Mouse (Mus musculus) olfactory bulb, adult 2 months (tissue): ENCODE results near the gene Ptpn1. TPM values are rescaled to one million over a fixed set of nuclear protein-coding genes. Genes with fewer than 3 reads are reported as not detected.

Experiments
- H3K27ac ChIP-seq: fragments of 200-500 bp; 2 replicates; pipeline ENCODE4 v1.5.1; 2012; ENCODE audit warnings: low read depth, low read length; ENCODE audit not compliant: insufficient read depth
- H3K4me1 ChIP-seq: fragments of 200-500 bp; 2 replicates; pipeline ENCODE4 v1.6.1; 2012; ENCODE audit warnings: low read length; ENCODE audit not compliant: control insufficient read depth, insufficient read depth
- H3K4me3 ChIP-seq: fragments of 200-500 bp; 2 replicates; pipeline ENCODE4 v1.5.1; 2012; ENCODE audit warnings: mild to moderate bottlenecking, low read depth, low read length, moderate library complexity; ENCODE audit not compliant: insufficient read depth
- CTCF ChIP-seq: fragments of 200-500 bp; IDR thresholded peaks from 2 replicates; pipeline ENCODE4 v1.5.1; 2012; ENCODE audit warnings: low read depth, mild to moderate bottlenecking, low read length, moderate library complexity; ENCODE audit not compliant: insufficient read depth
- POLR2A ChIP-seq: fragments of 200-500 bp; IDR thresholded peaks from 2 replicates; pipeline ENCODE4 v1.6.1; 2012; ENCODE audit warnings: mild to moderate bottlenecking, low read depth, low read length, moderate library complexity; ENCODE audit not compliant: insufficient read depth
- WGBS: fragments of 180-500 bp; shearing (Covaris S2); methylation state at CpG from one replicate; pipeline ENCODE4 v1.1.7; 2018; 5-methylcytosine and 5-hydroxymethylcytosine counted together
- polyA plus RNA-seq: library from polyadenylated mRNA; stranded (reverse); fragments of >200 nt; gene quantifications from 2 replicates; pipeline ENCODE4 v1.2.4, GENCODE M21; 2012; ENCODE audit warnings: low replicate concordance; ENCODE audit not compliant: missing spikeins, insufficient read depth, insufficient read length

The Ptpn1 gene
- polyA plus RNA-seq, 1 experiment = not detected

DNA sequence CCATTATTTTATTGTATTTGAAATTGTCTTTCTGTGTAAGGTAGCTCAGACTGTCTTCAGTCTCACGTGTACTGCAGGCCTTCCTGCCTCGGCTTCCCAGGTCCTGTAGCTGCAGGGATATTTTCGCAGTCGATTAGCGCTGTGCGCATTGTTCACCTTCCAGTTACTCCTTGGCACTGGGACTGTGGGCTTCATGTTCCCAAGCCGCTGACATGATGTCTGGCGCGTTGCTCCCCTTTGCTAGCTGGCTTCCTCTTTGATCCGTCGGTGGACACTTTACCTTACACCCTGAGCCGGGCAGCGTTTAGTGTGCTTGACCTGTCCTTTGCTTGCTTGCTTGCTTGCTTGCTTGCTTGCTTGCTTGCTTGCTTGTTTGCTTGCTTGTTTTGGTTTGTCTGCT lies 16.7 kb downstream of the Ptpn1 start:
- no peak for TF ChIP-seq POLR2A
- no peak for TF ChIP-seq CTCF
- peaks cover 65% of the 10 kb centered on the region for H3K4me1 ChIP-seq
- H3K27ac ChIP-seq = peak overlapping the region; percentile 24; the same call in 1 of the 2 replicates
- WGBS = 66% methylated on average over 13 of the region's 13 CpGs
- H3K4me3 ChIP-seq = no peak overlapping the region

DNA sequence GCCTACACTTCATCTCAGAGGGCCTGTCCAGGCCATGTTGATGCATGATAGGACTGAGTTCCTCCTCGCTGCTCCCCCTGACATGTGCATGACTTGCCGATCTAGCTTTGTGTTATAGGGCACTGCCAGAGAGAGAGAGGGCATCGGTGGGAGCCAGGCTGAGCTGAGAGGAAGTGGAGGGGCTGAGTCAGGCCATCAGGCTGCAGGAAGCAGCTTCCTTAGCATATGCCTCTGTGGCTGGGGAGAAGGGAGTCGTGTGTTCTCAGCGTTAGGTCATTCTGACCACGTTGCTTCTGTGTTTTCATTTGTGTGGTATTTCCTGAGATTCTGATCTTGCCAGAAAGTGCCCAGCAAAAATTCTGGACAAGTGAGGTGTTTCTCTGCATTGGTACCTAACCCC lies 17.4 kb downstream of the Ptpn1 start:
- no peak for TF ChIP-seq POLR2A
- TF ChIP-seq CTCF = no peak
- Histone ChIP-seq H3K4me3 (no peak overlapping the region), H3K27ac (peak overlapping the region; percentile 24), H3K4me1 (peaks cover 64% of the 10 kb centered on the region)
- 29% methylated on average over 6 of the region's 6 CpGs for WGBS

DNA sequence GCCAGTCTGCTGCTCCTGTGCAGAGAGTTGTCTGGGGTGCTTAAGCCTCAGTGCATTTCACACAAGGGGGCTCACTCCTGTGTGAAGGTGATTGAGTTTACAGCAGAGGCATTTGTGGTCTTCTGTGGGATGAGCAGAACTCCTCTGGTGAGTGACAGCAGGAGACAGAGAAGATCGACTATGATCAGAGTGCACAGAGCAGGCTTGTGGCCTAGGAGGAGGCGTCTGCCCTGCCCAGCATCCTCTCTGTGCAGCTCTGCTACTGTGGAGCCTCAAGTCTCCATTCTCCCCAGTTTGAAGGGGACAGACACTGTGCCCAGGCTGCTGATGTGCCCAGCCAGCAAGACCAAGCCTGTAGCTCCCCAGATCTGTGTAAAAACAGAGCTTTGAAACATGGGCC lies 18.0 kb downstream of the Ptpn1 start:
- Histone ChIP-seq H3K4me3 (no peak overlapping the region), H3K4me1 (peaks cover 62% of the 10 kb centered on the region), H3K27ac (0 out of 2 replicates have a peak overlapping the region, but pooled peaks have one; percentile 24)
- 46% methylated on average over 2 of the region's 2 CpGs for WGBS
- TF ChIP-seq POLR2A = no peak
- no peak for TF ChIP-seq CTCF

DNA sequence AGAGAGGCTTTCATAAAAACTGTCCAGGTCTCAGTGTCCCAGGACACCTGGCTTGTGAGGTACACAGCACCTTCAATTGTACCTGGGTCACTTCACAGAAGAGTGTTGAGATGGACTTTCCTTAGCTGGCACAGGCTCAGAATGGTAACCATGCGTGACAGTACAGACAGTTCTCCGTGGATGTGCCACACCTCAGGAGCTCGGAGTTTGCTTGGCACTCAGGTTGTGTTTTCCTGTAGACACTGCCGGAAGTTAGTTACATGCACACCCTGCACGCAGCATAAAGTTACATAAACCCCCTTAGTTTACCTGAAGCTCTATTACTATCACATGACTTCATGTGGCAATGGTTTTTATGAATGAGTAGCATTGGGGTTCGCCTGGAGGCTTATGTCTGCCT lies 18.8 kb downstream of the Ptpn1 start:
- H3K27ac ChIP-seq = 0 out of 2 replicates have a peak overlapping the region, but pooled peaks have one; percentile 0
- H3K4me1 ChIP-seq = peaks cover 59% of the 10 kb centered on the region
- H3K4me3 ChIP-seq = no peak overlapping the region
- no peak for TF ChIP-seq POLR2A
- no peak for TF ChIP-seq CTCF
- WGBS = 72% methylated on average over 6 of the region's 6 CpGs

DNA sequence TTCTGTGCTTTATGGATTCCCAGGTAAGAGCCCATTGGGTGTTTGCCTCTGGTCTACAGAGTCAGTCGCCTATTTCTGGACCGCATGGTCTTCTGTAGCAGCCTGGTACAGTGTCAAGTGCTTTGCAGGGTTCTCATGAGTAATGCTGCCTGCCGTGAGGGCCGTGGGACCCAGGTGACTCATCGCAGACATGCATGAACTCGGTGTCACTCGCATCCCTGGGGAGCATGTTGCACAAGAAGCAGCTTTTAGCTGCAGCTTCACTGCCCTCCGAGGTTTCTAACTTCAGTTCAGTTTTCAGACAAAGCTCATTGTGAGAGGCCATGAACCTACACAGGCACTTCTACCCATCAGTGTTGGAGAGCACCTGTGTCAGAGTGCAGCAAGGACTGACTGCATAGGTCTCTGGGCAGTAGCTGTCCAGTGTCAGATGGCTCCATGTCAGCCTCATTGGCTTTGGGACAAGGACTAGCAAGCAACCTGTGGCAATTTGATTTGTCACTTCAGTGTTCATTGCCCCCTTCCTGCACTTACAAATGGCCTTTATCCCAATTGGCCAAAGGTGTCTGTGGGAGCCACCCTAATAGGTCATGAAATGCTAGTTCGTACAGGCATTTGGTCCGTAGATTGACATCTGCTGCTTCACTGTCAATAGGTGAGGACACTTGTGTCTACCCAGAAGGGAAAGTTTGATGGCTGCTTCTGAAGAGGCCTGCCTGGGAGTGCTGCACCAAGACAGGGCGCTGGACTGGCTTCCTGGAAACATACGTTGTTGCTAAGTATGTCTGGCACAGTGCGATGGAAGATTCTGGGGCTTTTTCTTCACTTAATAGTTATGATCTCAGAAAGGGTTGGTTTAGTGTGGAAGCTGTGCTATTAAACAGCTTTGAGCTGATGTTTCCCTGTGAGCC lies 19.7 kb downstream of the Ptpn1 start:
- Histone ChIP-seq H3K4me3 (no peak overlapping the region), H3K27ac (0 out of 2 replicates have a peak overlapping the region, but pooled peaks have one; percentile 0), H3K4me1 (peaks cover 59% of the 10 kb centered on the region)
- TF ChIP-seq CTCF = no peak
- 45% methylated on average over 13 of the region's 13 CpGs for WGBS

DNA sequence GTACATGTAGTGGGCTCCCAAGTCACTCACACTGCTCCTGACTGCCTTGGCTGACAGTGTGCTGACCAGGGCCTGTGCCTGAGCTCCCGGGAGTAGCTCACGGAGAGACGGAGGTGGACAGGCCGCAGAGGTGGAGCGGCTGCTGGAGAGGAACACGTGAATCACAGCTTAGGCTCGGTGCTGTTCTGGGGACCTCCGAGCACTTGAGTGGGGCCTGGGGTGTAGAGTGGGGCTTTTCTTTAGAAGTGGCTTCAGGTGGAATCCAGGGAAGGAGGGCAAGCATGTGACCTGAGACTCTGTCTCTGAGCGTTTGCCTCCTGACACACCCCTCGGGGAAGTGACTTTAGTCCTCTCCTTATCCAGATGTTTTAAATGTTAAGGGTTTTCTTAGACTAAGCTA lies 22.0 kb downstream of the Ptpn1 start:
- 83% methylated on average over 10 of the region's 10 CpGs for WGBS
- Histone ChIP-seq H3K4me3 (no peak overlapping the region), H3K27ac (no peak overlapping the region), H3K4me1 (peaks cover 51% of the 10 kb centered on the region)
- no peak for TF ChIP-seq POLR2A
- TF ChIP-seq CTCF = no peak

DNA sequence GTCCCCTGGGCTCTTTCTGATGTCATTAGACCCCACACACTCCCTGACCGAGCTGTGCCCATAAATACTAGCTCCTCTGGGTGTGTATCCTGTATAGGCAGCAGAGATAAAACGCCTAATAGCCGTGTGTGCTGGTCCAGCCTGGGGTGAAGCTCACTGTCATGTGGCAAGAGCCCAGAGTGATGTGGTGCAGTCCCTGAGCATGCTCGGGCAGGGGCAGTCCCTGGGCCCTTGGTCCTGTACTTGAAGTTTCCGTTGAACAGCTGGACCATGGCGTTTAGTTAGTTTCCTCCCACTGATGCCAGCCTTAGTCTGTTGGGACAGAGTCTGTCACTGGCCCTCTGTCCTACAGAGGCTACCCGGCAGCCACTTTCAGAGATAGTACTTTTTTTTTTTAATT lies 23.1 kb downstream of the Ptpn1 start:
- TF ChIP-seq POLR2A (no peak), CTCF (no peak)
- Histone ChIP-seq H3K27ac (no peak overlapping the region), H3K4me1 (peaks cover 47% of the 10 kb centered on the region), H3K4me3 (no peak overlapping the region)
- 79% methylated on average over 7 of the region's 7 CpGs for WGBS

DNA sequence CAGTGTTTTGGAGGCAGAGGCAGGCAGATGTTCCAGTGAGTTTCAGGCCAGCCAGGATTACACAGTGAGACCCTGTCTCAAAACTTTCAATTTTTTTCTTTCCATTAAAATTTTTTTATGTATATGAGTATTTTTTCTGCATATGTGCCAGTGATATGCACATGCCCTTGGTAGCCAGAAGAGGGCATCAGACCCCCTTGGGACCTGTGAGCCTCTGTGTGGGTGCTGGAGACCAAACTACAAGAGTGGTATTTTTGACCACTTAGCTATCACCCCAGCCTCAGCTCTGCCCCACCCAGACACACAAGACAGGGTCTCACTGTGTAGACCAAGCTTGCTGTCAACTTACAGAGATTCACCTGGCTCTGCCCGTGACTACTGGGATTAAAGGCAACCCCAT lies 25.7 kb downstream of the Ptpn1 start:
- H3K4me3 ChIP-seq = no peak overlapping the region
- 100% methylated on average over 1 of the region's 1 CpGs for WGBS
- peaks cover 47% of the 10 kb centered on the region for H3K4me1 ChIP-seq
- H3K27ac ChIP-seq = no peak overlapping the region
- TF ChIP-seq CTCF (no peak), POLR2A (no peak)

DNA sequence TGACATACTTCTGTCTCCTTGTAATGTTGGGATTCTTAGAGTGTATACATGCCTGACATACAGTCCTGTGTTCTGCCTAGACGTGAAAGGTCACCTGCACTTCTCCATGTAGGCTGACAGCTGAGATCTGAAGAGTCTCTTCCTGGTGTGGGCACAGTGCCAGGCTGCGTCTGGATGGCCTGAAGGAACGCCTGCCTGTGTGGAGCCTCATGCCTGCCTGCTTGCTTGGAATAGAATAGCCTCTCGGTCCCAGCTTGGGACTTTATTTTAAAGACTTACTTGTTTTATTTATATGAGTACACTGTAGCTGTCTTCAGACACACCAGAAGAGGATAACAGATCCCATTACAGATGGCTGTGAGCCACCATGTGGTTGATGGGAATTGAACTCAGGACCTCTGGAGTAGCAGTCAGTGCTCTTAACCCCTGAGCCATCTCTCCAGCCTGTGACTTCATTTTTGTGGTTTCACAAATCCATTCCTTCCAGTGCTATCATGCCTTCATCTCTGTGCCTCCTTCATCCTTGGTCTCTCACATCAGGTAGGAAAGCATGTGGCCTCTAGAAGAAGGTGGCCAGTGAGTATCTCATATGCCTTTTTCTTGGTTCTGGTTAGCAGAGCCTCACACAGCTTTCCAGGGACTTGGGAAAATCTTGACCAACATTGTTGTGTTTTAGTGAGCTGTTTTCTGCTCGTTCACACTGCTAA lies 26.4 kb downstream of the Ptpn1 start:
- Histone ChIP-seq H3K4me1 (peaks cover 52% of the 10 kb centered on the region), H3K4me3 (no peak overlapping the region), H3K27ac (no peak overlapping the region; the same call in 1 of the 2 replicates)
- TF ChIP-seq CTCF (no peak), POLR2A (no peak)
- WGBS = 28% methylated on average over 5 of the region's 5 CpGs

DNA sequence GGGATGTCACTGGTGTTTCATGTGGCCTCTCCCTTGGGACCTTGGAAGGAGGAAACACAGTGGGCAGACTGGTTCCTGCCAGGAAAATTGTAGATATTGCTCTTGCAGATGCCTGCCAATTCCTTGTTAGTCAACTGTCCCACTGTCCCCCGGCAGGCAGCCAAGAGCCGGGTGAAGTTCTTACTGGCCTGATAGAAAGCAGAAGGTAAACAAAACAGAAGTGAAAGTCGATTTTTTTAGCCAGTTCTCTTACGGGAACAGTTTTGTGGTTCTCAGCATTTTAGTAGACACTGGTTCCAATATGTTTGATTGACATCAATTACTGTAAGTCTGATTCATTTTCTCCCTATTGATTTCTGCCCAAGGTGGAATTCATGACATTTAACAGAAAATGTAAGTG lies 27.0 kb downstream of the Ptpn1 start:
- 24% methylated on average over 4 of the region's 4 CpGs for WGBS
- Histone ChIP-seq H3K4me1 (peaks cover 54% of the 10 kb centered on the region), H3K27ac (peak overlapping the region; percentile 10), H3K4me3 (no peak overlapping the region)
- TF ChIP-seq CTCF = no peak
- no peak for TF ChIP-seq POLR2A
